In the genomic region with DNA sequence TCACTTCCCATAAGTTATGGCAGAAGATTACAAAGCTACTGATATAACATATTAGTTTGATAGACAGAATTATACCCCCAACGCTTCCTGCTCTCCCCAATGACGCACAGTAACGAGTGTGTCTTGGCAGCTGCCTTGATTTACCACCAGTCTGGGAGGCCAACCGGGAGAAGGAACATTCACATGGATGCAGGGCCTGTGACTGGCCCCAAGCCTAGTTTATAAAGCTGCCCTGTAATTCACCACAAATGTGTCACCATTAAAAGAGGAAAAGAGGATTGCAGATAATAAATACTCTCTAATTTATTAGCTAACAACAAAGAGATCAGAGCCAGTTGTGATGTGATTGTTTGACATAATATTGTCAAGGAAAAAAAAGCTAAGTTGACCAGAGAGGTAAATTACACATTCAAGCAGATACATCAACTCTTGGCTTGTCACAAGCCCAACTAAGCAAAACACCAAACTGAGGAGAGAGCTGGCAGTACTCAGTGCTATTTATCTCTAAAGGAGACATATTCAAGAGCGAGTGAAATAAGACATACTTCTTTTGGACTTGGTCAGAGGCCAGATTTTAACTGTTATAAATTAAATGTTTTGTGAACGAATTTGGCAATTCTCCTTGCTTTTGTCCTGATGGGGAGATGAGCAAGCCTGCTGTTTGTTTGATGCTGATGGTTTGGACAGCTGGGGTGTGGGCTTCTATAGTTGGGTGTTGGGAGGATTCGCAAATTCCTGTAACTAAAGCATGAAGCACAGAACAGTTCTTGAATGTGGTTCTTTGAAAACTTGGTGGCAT, we compare ENCODE assay signal across 8 mouse cellular contexts.
DNase-seq lines count a peak whose midpoint lies in the region; ATAC-seq lines count a peak whose summit lies in the region.

No protein-coding gene starts in this region.

- no peaks in the 10 kb centered on the region for H3K36me3 ChIP-seq in heart, embryonic 11.5 days (ENCODE audit: control insufficient read depth, insufficient read depth, low read length)

- H3K4me2 ChIP-seq in heart, embryonic 11.5 days, result no peak overlapping the region

- no peak for DNase-seq in frontal cortex, postnatal 10 days (ENCODE audit: low spot score in 2 of 2)
- peak; percentile 60 to 84 for DNase-seq in kidney, postnatal 25 days
- DNase-seq in ovary, postnatal 36 days (ENCODE audit: low spot score), result peak; percentile 20
- no peak for DNase-seq in cerebellum, postnatal 36 days
- no peak for DNase-seq in retina, embryonic 14.5 days (ENCODE audit: low spot score)

- peaks cover 11% of the 10 kb centered on the region for H3K4me1 ChIP-seq in heart, embryonic 11.5 days (ENCODE audit: control insufficient read depth, insufficient read depth, low read length)

- H3K4me3 ChIP-seq in heart, embryonic 11.5 days (ENCODE audit: low read depth, low read length), result no peak overlapping the region

- H3K27ac ChIP-seq in heart, embryonic 11.5 days (ENCODE audit: low read depth, low read length), result peak overlapping the region; percentile 64

- 51% methylated on average over 7 of the region's 7 CpGs for WGBS in heart, embryonic 11.5 days (ENCODE audit: insufficient replicate concordance)

- H3K9me3 ChIP-seq in heart, embryonic 11.5 days (replicated peaks; ENCODE audit: control insufficient read depth, low read length), result no peaks in the 10 kb centered on the region

- no peaks in the 10 kb centered on the region for H3K27me3 ChIP-seq in heart, embryonic 11.5 days (ENCODE audit: control insufficient read depth, insufficient read depth, low read length)

- H3K9ac ChIP-seq in heart, embryonic 11.5 days (ENCODE audit: low read depth, low read length), result no peak overlapping the region

- ATAC-seq in frontal cortex, adult (ENCODE audit: low TSS enrichment), result 0 out of 2 replicates have a peak, but pooled peaks have one; percentile 50
- ATAC-seq in heart, embryonic 11.5 days (replicated peaks; ENCODE audit: insufficient number of reproducible peaks, low FRiP score, low TSS enrichment), result no peak
- ATAC-seq in cerebellum, adult (ENCODE audit: insufficient number of reproducible peaks, low FRiP score, low TSS enrichment), result no peak

Comparison
In these comparisons a context has a peak if more than half of its experiments do, and no peak if none do; other contexts are left out.
1. DNase-seq: peak in kidney, postnatal 25 days (2 of 2) and ovary, postnatal 36 days (single experiment); none in frontal cortex, postnatal 10 days (0 of 2), cerebellum, postnatal 36 days (0 of 2) and retina, embryonic 14.5 days (single experiment).